Mouse (Mus musculus) limb, embryonic 14.5 days (tissue): Measurements from ENCODE around the gene Zbtb8a. TPM values are rescaled to one million over a fixed set of nuclear protein-coding genes. Genes with fewer than 3 reads are reported as not detected.

Source experiments
- ATAC-seq: fragments of 200-750 bp; cut with Nextera tagmentation; 2 replicates; pipeline ENCODE4 v1.8.0; 2017; ENCODE audit warnings: low read depth, moderate number of reproducible peaks, moderate TSS enrichment; ENCODE audit not compliant: low FRiP score
- DNase-seq: peaks from one replicate; pipeline ENCODE4 v3.0.0-alpha.2; 2015; ENCODE audit warnings: low spot score
- H3K27ac ChIP-seq: fragments of 300-500 bp; sonication (generic); replicated peaks from 2 replicates; pipeline ENCODE4 v1.5.1; 2014; ENCODE audit warnings: low read depth, mild to moderate bottlenecking, low read length, moderate library complexity, mixed read lengths
- H3K27me3 ChIP-seq: fragments of 300-500 bp; sonication (generic); 2 replicates; pipeline ENCODE4 v1.6.1; 2014; ENCODE audit warnings: low read length, mixed read lengths; ENCODE audit not compliant: control insufficient read depth, insufficient read depth
- H3K36me3 ChIP-seq: fragments of 300-500 bp; sonication (generic); 2 replicates; pipeline ENCODE4 v1.6.1; 2014; ENCODE audit warnings: mild to moderate bottlenecking, low read length, moderate library complexity, mixed read lengths; ENCODE audit not compliant: control insufficient read depth, insufficient read depth
- H3K4me1 ChIP-seq: fragments of 300-500 bp; sonication (generic); 2 replicates; pipeline ENCODE4 v1.6.1; 2014; ENCODE audit warnings: antibody characterized with exemption, low read length, mixed read lengths; ENCODE audit not compliant: control insufficient read depth, insufficient read depth
- H3K4me2 ChIP-seq: fragments of 300-500 bp; sonication (generic); replicated peaks from 2 replicates; pipeline ENCODE4 v1.6.1; 2014; ENCODE audit warnings: low read depth, mild to moderate bottlenecking, low read length, moderate library complexity; ENCODE audit not compliant: severe bottlenecking
- H3K4me3 ChIP-seq: fragments of 300-500 bp; sonication (generic); replicated peaks from 2 replicates; pipeline ENCODE4 v1.5.1; 2014; ENCODE audit warnings: low read length
- H3K9ac ChIP-seq: fragments of 300-500 bp; sonication (generic); 2 replicates; pipeline ENCODE4 v1.6.1; 2014; ENCODE audit warnings: mild to moderate bottlenecking, low read depth, low read length, moderate library complexity; ENCODE audit not compliant: severe bottlenecking
- H3K9me3 ChIP-seq: fragments of 300-500 bp; sonication (generic); 2 replicates; pipeline ENCODE4 v1.6.1; 2016; ENCODE audit warnings: low read length; ENCODE audit not compliant: control insufficient read depth
- POLR2A ChIP-seq: fragments of 200-500 bp; IDR thresholded peaks from 2 replicates; pipeline ENCODE4 v1.8.0; 2012; ENCODE audit warnings: inconsistent platforms, mild to moderate bottlenecking, moderate library complexity, borderline replicate concordance; ENCODE audit not compliant: insufficient read depth, insufficient read length; ENCODE audit errors: extremely low read depth
- WGBS: fragments of 180-500 bp; shearing (Covaris S2); extraction: QIAGEN DNeasy Blood & Tissue Kit; methylation state at CpG from one replicate; pipeline ENCODE4 v1.1.7; 2014; 5-methylcytosine and 5-hydroxymethylcytosine counted together
- polyA plus RNA-seq, 2 experiments: library from polyadenylated mRNA; depleted of rRNA in 1 of 2; stranded (reverse) in 1 of 2; unstranded in 1 of 2; fragments of >200 nt; fragmentation: Nextera tagmentation in 1 of 2; extraction: Ambion mirVana in 1 of 2; gene quantifications; 2 replicates each; pipeline versions ENCODE4 v1.2.1 to v1.2.3; 2012 to 2014

Gene Zbtb8a
- polyA plus RNA-seq, 2 experiments = 5.6 to 16.2 TPM

DNA sequence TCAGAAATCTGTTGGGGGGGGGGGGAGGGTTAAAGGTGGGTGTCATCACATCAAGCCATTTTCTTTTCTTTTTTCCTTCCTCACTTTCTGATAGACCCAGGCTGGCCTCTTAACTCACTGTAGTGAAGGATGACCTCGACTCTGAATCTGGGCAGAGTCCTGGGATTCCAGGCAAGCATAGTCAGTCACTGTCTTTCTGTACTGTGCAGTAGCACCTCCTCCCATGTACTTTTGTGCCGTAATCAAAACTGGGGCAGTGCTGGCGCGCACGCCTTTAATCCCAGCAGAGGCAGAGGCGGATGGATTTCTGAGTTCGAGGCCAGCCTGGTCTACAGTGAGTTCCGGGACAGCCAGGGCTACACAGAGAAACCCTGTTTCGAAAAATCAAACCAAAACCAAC is 74.1 kb downstream of the Zbtb8a start:
- Histone ChIP-seq H3K27ac (no peak overlapping the region), H3K4me2 (no peak overlapping the region), H3K4me1 (no peaks in the 10 kb centered on the region), H3K27me3 (no peaks in the 10 kb centered on the region), H3K4me3 (no peak overlapping the region), H3K36me3 (peaks cover 34% of the 10 kb centered on the region), H3K9ac (no peak overlapping the region), H3K9me3 (peaks cover 13% of the 10 kb centered on the region; the same call in 1 of the 2 replicates)
- no peak for TF ChIP-seq POLR2A
- DNase-seq (no peak), ATAC-seq (no peak; the same call in 1 of the 2 replicates)
- 87% methylated on average over 9 of the region's 9 CpGs for WGBS

Other genes starting within 250 kb of the Zbtb8a start
- 32.8 and 32.9 TPM in 2 replicates for gene Fndc5, start 241.1 kb downstream of the Zbtb8a start, polyA plus RNA-seq (2012; rRNA removed)
- gene Fndc5, start 241.1 kb downstream of the Zbtb8a start, polyA plus RNA-seq (2014; fragmentation: Nextera tagmentation; extraction: Ambion mirVana) = 25.2 and 31.0 TPM in 2 replicates
- 59.9 and 67.7 TPM in 2 replicates for gene S100pbp, start 188.4 kb downstream of the Zbtb8a start, polyA plus RNA-seq (2012; rRNA removed)
- gene S100pbp, start 188.4 kb downstream of the Zbtb8a start, polyA plus RNA-seq (2014; fragmentation: Nextera tagmentation; extraction: Ambion mirVana) = 14.9 and 19.9 TPM in 2 replicates
- 37.7 and 50.3 TPM in 2 replicates for gene Yars, start 188.4 kb downstream of the Zbtb8a start, polyA plus RNA-seq (2012; rRNA removed)
- 78.7 and 79.5 TPM in 2 replicates for gene Yars, start 188.4 kb downstream of the Zbtb8a start, polyA plus RNA-seq (2014; fragmentation: Nextera tagmentation; extraction: Ambion mirVana)
- gene C77080, start 116.7 kb downstream of the Zbtb8a start, polyA plus RNA-seq (2012; rRNA removed) = 17.1 and 22.5 TPM in 2 replicates
- gene C77080, start 116.7 kb downstream of the Zbtb8a start, polyA plus RNA-seq (2014; fragmentation: Nextera tagmentation; extraction: Ambion mirVana) = 7.6 and 9.2 TPM in 2 replicates
- 3.9 and 5.3 TPM in 2 replicates for gene Sync, start 90.5 kb downstream of the Zbtb8a start, polyA plus RNA-seq (2012; rRNA removed)
- gene Sync, start 90.5 kb downstream of the Zbtb8a start, polyA plus RNA-seq (2014; fragmentation: Nextera tagmentation; extraction: Ambion mirVana) = 4.6 and 6.1 TPM in 2 replicates
- gene Rbbp4, start 42.7 kb downstream of the Zbtb8a start, polyA plus RNA-seq (2012; rRNA removed) = 112 and 128 TPM in 2 replicates
- gene Rbbp4, start 42.7 kb downstream of the Zbtb8a start, polyA plus RNA-seq (2014; fragmentation: Nextera tagmentation; extraction: Ambion mirVana) = 331 and 346 TPM in 2 replicates
- gene Zbtb8os, start 42.4 kb downstream of the Zbtb8a start, polyA plus RNA-seq (2012; rRNA removed) = 26.4 and 36.6 TPM in 2 replicates
- 44.4 TPM in 2 replicates for gene Zbtb8os, start 42.4 kb downstream of the Zbtb8a start, polyA plus RNA-seq (2014; fragmentation: Nextera tagmentation; extraction: Ambion mirVana)
- 0.87 and 1.0 TPM in 2 replicates for gene Zbtb8b, start 62.7 kb upstream of the Zbtb8a start, polyA plus RNA-seq (2012; rRNA removed)
- 1.3 and 2.0 TPM in 2 replicates for gene Zbtb8b, start 62.7 kb upstream of the Zbtb8a start, polyA plus RNA-seq (2014; fragmentation: Nextera tagmentation; extraction: Ambion mirVana)
- 24.6 and 28.9 TPM in 2 replicates for gene Bsdc1, start 83.5 kb upstream of the Zbtb8a start, polyA plus RNA-seq (2012; rRNA removed)
- gene Bsdc1, start 83.5 kb upstream of the Zbtb8a start, polyA plus RNA-seq (2014; fragmentation: Nextera tagmentation; extraction: Ambion mirVana) = 27.6 and 29.9 TPM in 2 replicates
- not detected in 2 replicates for gene Tssk3, start 112.9 kb upstream of the Zbtb8a start, polyA plus RNA-seq (2012; rRNA removed)
- gene Tssk3, start 112.9 kb upstream of the Zbtb8a start, polyA plus RNA-seq (2014; fragmentation: Nextera tagmentation; extraction: Ambion mirVana) = not detected in 2 replicates
- gene Fam229a, start 113.1 kb upstream of the Zbtb8a start, polyA plus RNA-seq (2012; rRNA removed) = 0.15 TPM in 1 of 2 replicates, not detected in the other
- not detected in 2 replicates for gene Fam229a, start 113.1 kb upstream of the Zbtb8a start, polyA plus RNA-seq (2014; fragmentation: Nextera tagmentation; extraction: Ambion mirVana)
- 563 and 613 TPM in 2 replicates for gene Marcksl1, start 135.5 kb upstream of the Zbtb8a start, polyA plus RNA-seq (2012; rRNA removed)
- 648 and 776 TPM in 2 replicates for gene Marcksl1, start 135.5 kb upstream of the Zbtb8a start, polyA plus RNA-seq (2014; fragmentation: Nextera tagmentation; extraction: Ambion mirVana)
- 209 and 212 TPM in 2 replicates for gene Hdac1, start 164.6 kb upstream of the Zbtb8a start, polyA plus RNA-seq (2012; rRNA removed)
- gene Hdac1, start 164.6 kb upstream of the Zbtb8a start, polyA plus RNA-seq (2014; fragmentation: Nextera tagmentation; extraction: Ambion mirVana) = 201 and 225 TPM in 2 replicates
- 9.9 and 10.3 TPM in 2 replicates for gene Lck, start 195.5 kb upstream of the Zbtb8a start, polyA plus RNA-seq (2012; rRNA removed)
- gene Lck, start 195.5 kb upstream of the Zbtb8a start, polyA plus RNA-seq (2014; fragmentation: Nextera tagmentation; extraction: Ambion mirVana) = 6.3 and 6.8 TPM in 2 replicates
- 7.3 and 8.2 TPM in 2 replicates for gene Fam167b, start 200.4 kb upstream of the Zbtb8a start, polyA plus RNA-seq (2012; rRNA removed)
- gene Fam167b, start 200.4 kb upstream of the Zbtb8a start, polyA plus RNA-seq (2014; fragmentation: Nextera tagmentation; extraction: Ambion mirVana) = 4.1 and 5.3 TPM in 2 replicates
- gene Eif3i, start 222.5 kb upstream of the Zbtb8a start, polyA plus RNA-seq (2012; rRNA removed) = 367 and 429 TPM in 2 replicates
- gene Eif3i, start 222.5 kb upstream of the Zbtb8a start, polyA plus RNA-seq (2014; fragmentation: Nextera tagmentation; extraction: Ambion mirVana) = 333 and 334 TPM in 2 replicates
- 166 and 179 TPM in 2 replicates for gene Tmem234, start 222.6 kb upstream of the Zbtb8a start, polyA plus RNA-seq (2012; rRNA removed)
- gene Tmem234, start 222.6 kb upstream of the Zbtb8a start, polyA plus RNA-seq (2014; fragmentation: Nextera tagmentation; extraction: Ambion mirVana) = 191 and 193 TPM in 2 replicates
- gene Dcdc2b, start 236.1 kb upstream of the Zbtb8a start, polyA plus RNA-seq (2012; rRNA removed) = 3.0 and 5.2 TPM in 2 replicates
- gene Dcdc2b, start 236.1 kb upstream of the Zbtb8a start, polyA plus RNA-seq (2014; fragmentation: Nextera tagmentation; extraction: Ambion mirVana) = 2.5 and 3.4 TPM in 2 replicates
- gene Iqcc, start 241.0 kb upstream of the Zbtb8a start, polyA plus RNA-seq (2012; rRNA removed) = 28.6 and 35.5 TPM in 2 replicates
- gene Iqcc, start 241.0 kb upstream of the Zbtb8a start, polyA plus RNA-seq (2014; fragmentation: Nextera tagmentation; extraction: Ambion mirVana) = 23.2 and 28.6 TPM in 2 replicates
- gene Ccdc28b, start 245.8 kb upstream of the Zbtb8a start, polyA plus RNA-seq (2012; rRNA removed) = 34.7 and 51.0 TPM in 2 replicates
- gene Ccdc28b, start 245.8 kb upstream of the Zbtb8a start, polyA plus RNA-seq (2014; fragmentation: Nextera tagmentation; extraction: Ambion mirVana) = 42.8 and 45.7 TPM in 2 replicates